Mouse (Mus musculus) heart, embryonic 10.5 days (tissue): Measurements from ENCODE around the gene Rmnd5a. TPM values are rescaled to one million over a fixed set of nuclear protein-coding genes. Genes with fewer than 3 reads are reported as not detected.
A peak's percentile ranks its signal among the peaks of the same experiment; 100 is the strongest.
"Not testable (repeated sequence)": the region's sequence is repeated elsewhere in the genome, so short reads cannot be mapped to it uniquely, and the experiment has no call there.

ENCODE experiments used
- DNase-seq: peaks from one replicate; pipeline ENCODE4 v3.0.0-alpha.2; 2017; ENCODE audit warnings: low spot score
- H3K27ac ChIP-seq: fragments of 300-500 bp; sonication (generic); 2 replicates; pipeline ENCODE4 v1.5.1; 2016; ENCODE audit warnings: mild to moderate bottlenecking
- H3K27me3 ChIP-seq: fragments of 300-500 bp; sonication (generic); 2 replicates; pipeline ENCODE4 v1.6.1; 2016; ENCODE audit warnings: mild to moderate bottlenecking; ENCODE audit not compliant: poor library complexity, insufficient read depth, severe bottlenecking
- H3K36me3 ChIP-seq: fragments of 300-500 bp; sonication (generic); 2 replicates; pipeline ENCODE4 v1.6.1; 2016; ENCODE audit warnings: mild to moderate bottlenecking, moderate library complexity
- H3K4me1 ChIP-seq: fragments of 300-500 bp; sonication (generic); 2 replicates; pipeline ENCODE4 v1.6.1; 2016; ENCODE audit warnings: mild to moderate bottlenecking
- H3K4me3 ChIP-seq: fragments of 300-500 bp; sonication (generic); 2 replicates; pipeline ENCODE4 v1.5.1; 2016; ENCODE audit warnings: mild to moderate bottlenecking, moderate library complexity
- H3K9me3 ChIP-seq: fragments of 300-500 bp; sonication (generic); 2 replicates; pipeline ENCODE4 v1.6.1; 2016; ENCODE audit warnings: mild to moderate bottlenecking, moderate library complexity
- WGBS: fragments of 180-500 bp; shearing (Covaris S2); methylation state at CpG from one replicate; pipeline ENCODE4 v1.1.7; 2016; 5-methylcytosine and 5-hydroxymethylcytosine counted together
- polyA plus RNA-seq: library from polyadenylated mRNA; unstranded; fragments of >200 nt; fragmentation: Nextera tagmentation; extraction: Ambion mirVana; gene quantifications from 2 replicates; pipeline ENCODE4 v1.2.1, GENCODE M21; 2016

The Rmnd5a gene
- polyA plus RNA-seq, 1 experiment from 2014 or later = 11.4 TPM

- 48% methylated on average over 3 of the region's 3 CpGs for WGBS
Observed at GRCm38 (mm10) chr6:71469291-71469690, 28.9 kb upstream of the Rmnd5a start.

GRCm38 (mm10) chr6:71467766-71468165, 27.3 kb upstream of the Rmnd5a start:
- Histone ChIP-seq H3K4me1 (no peaks in the 10 kb centered on the region), H3K9me3 (0 out of 2 replicates have a peak, but pooled peaks cover 1% of the 10 kb centered on the region), H3K27me3 (no peaks in the 10 kb centered on the region), H3K27ac (no peak overlapping the region), H3K4me3 (no peak overlapping the region), H3K36me3 (no peaks in the 10 kb centered on the region)
- 73% methylated on average over 4 of the region's 4 CpGs for WGBS
- DNase-seq = no peak

More at GRCm38 (mm10) chr6:71469291-71469690, 28.9 kb upstream of the Rmnd5a start:
- Histone ChIP-seq H3K27ac (no peak overlapping the region), H3K36me3 (no peaks in the 10 kb centered on the region), H3K27me3 (no peaks in the 10 kb centered on the region), H3K9me3 (no peaks in the 10 kb centered on the region), H3K4me1 (no peaks in the 10 kb centered on the region), H3K4me3 (no peak overlapping the region)
- DNase-seq = no peak

- no peaks in the 10 kb centered on the region for H3K27me3 ChIP-seq
- WGBS = 86% methylated on average over 3 of the region's 3 CpGs
- no peak for DNase-seq
Observed at GRCm38 (mm10) chr6:71465146-71465545, 24.7 kb upstream of the Rmnd5a start.

GRCm38 (mm10) chr6:71457956-71458608, 17.6 kb upstream of the Rmnd5a start:
- Histone ChIP-seq H3K9me3 (0 out of 2 replicates have a peak, but pooled peaks cover 4% of the 10 kb centered on the region), H3K4me3 (no peak overlapping the region), H3K36me3 (no peaks in the 10 kb centered on the region), H3K4me1 (no peaks in the 10 kb centered on the region), H3K27me3 (no peaks in the 10 kb centered on the region), H3K27ac (no peak overlapping the region)
- 66% methylated on average over 8 of the region's 8 CpGs for WGBS
- no peak for DNase-seq

More at GRCm38 (mm10) chr6:71465146-71465545, 24.7 kb upstream of the Rmnd5a start:
- Histone ChIP-seq H3K27ac (no peak overlapping the region), H3K36me3 (no peaks in the 10 kb centered on the region), H3K4me3 (no peak overlapping the region), H3K4me1 (no peaks in the 10 kb centered on the region), H3K9me3 (0 out of 2 replicates have a peak, but pooled peaks cover 4% of the 10 kb centered on the region)

DNA sequence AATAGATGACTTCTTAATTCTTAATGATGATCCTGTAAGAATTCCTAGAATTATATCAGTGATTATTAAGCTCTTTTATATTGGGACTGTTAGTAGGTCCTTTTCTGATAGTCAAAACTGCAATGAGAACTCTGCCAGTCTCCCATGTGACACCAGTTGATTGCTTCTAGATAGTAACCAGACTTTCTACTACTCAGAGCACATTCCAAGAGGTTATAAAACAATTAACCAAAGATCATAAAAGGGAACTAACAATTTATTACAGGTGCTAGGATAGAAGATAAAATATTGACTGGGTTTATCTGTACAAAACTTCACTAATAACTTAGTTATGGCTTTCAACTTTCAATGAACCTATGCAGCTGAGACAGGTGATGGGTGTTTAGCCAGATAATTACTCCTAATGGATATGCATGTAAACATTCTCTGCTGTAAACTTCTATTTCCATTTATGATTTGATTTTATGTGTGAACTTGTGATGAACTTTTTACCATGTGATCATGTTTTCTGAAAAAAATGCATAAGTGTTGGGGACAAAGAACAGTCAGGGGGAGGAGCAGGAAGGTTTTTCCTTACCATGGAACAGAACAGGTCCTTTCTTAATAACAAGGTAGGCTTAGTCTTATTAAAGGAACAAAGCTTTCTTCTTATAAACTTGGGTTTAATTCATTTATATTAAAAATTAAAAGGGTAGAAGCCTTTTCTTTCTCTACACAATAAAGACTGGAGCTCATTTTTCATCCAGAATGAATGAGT, 13.7 kb upstream of the Rmnd5a start:
- not testable (repeated sequence) for H3K36me3 ChIP-seq, H3K27me3 ChIP-seq, H3K9me3 ChIP-seq, H3K4me3 ChIP-seq, DNase-seq, H3K27ac ChIP-seq, H3K4me1 ChIP-seq

DNA sequence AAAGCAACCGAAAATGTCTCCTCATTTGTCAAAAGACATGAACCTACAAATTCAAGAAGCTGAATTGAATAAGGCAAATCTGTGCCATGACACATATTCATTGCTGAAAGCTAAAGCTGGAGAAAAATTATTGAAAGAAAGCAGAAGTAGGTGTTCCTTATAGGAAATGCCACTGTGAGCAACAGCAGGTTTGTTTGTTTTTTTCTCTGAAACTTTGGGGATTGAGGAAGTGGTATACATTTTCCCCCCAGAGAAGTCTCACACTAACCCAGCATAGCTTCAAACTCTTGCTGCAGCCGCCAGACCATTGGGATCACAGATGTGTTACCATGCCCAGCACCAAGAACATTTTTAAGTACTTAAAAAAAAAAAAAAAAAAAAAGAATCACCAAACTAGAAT, 12.4 kb upstream of the Rmnd5a start:
- H3K4me3 ChIP-seq = no peak overlapping the region
- 75% methylated on average over 2 of the region's 2 CpGs for WGBS
- no peak for DNase-seq
- no peaks in the 10 kb centered on the region for H3K9me3 ChIP-seq
- no peaks in the 10 kb centered on the region for H3K27me3 ChIP-seq
- H3K4me1 ChIP-seq = no peaks in the 10 kb centered on the region; the same call in 1 of the 2 replicates
- no peak overlapping the region for H3K27ac ChIP-seq
- no peaks in the 10 kb centered on the region for H3K36me3 ChIP-seq

GRCm38 (mm10) chr6:71445560-71445959, 5.1 kb upstream of the Rmnd5a start:
- H3K27ac ChIP-seq = no peak overlapping the region
- no peaks in the 10 kb centered on the region for H3K9me3 ChIP-seq
- peaks cover 12% of the 10 kb centered on the region for H3K4me1 ChIP-seq
- no peaks in the 10 kb centered on the region for H3K27me3 ChIP-seq
- no peaks in the 10 kb centered on the region for H3K36me3 ChIP-seq
- no peak overlapping the region for H3K4me3 ChIP-seq
- DNase-seq = no peak
- WGBS = 76% methylated on average over 6 of the region's 6 CpGs

GRCm38 (mm10) chr6:71444756-71445155, 4.3 kb upstream of the Rmnd5a start:
- Histone ChIP-seq H3K9me3 (no peaks in the 10 kb centered on the region), H3K27ac (no peak overlapping the region), H3K4me3 (no peak overlapping the region), H3K36me3 (no peaks in the 10 kb centered on the region), H3K4me1 (peaks cover 12% of the 10 kb centered on the region), H3K27me3 (no peaks in the 10 kb centered on the region)
- DNase-seq = no peak
- 73% methylated on average over 1 of the region's 1 CpGs for WGBS

- H3K9me3 ChIP-seq = no peaks in the 10 kb centered on the region
- no peaks in the 10 kb centered on the region for H3K27me3 ChIP-seq
- WGBS = 72% methylated on average over 2 of the region's 3 CpGs
- H3K27ac ChIP-seq = peak overlapping the region; percentile 47; the same call in 1 of the 2 replicates
- peaks cover 24% of the 10 kb centered on the region for H3K4me1 ChIP-seq
- DNase-seq = no peak
- H3K36me3 ChIP-seq = no peaks in the 10 kb centered on the region
- no peak overlapping the region for H3K4me3 ChIP-seq
Observed at GRCm38 (mm10) chr6:71442130-71442529, 1.7 kb upstream of the Rmnd5a start.

GRCm38 (mm10) chr6:71441251-71441580, 779 bp upstream of the Rmnd5a start:
- H3K9me3 ChIP-seq = no peaks in the 10 kb centered on the region
- peak overlapping the region; percentile 97 for H3K27ac ChIP-seq
- WGBS = 7% methylated on average over 12 of the region's 12 CpGs
- no peaks in the 10 kb centered on the region for H3K36me3 ChIP-seq
- no peak for DNase-seq
- H3K27me3 ChIP-seq = no peaks in the 10 kb centered on the region
- H3K4me1 ChIP-seq = peaks cover 24% of the 10 kb centered on the region
- H3K4me3 ChIP-seq = peak overlapping the region; percentile 98

GRCm38 (mm10) chr6:71440217-71440491, 283 bp downstream of the Rmnd5a start:
- no peaks in the 10 kb centered on the region for H3K9me3 ChIP-seq
- H3K4me1 ChIP-seq = peaks cover 24% of the 10 kb centered on the region
- H3K36me3 ChIP-seq = no peaks in the 10 kb centered on the region
- peak overlapping the region; percentile 97 for H3K27ac ChIP-seq
- DNase-seq = no peak
- peak overlapping the region; percentile 98 for H3K4me3 ChIP-seq
- H3K27me3 ChIP-seq = no peaks in the 10 kb centered on the region
- WGBS = 1% methylated on average over 43 of the region's 47 CpGs

DNA sequence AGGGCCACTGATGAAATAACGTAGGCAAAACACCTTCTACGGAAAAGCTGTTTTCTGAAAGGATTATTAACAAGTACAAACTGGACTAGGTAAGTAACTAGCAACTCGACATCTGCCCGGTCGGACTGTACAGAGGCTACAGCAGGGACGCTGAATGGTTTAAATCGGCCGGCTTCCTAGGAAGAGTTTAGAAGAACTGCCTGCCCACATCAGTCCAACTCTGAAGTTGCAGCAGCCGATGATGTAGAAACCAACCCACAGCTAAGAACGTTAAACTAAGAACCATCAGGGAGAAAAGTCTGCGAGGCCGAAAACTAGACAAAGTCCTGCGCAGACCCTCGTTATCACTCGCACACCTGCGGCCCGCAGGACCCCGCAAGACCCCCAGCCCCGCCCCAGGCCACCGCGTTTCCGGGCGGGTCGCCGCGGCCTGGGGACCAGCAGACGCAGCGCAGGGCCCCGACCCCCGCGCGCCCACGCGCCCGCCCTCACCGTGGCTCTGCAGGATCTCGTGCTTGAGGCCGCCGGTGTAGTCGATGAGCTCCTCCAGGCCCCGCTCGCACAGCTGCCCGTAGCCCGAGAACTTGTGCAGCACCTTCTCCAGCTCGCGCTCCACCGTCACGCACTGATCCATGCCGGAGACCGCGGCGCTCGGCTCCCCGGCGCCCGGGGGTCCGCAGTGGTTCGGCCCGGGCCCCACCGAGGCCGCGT, 776 bp downstream of the Rmnd5a start:
- DNase-seq = peak; percentile 87
- Histone ChIP-seq H3K4me1 (peaks cover 24% of the 10 kb centered on the region), H3K9me3 (no peaks in the 10 kb centered on the region), H3K36me3 (no peaks in the 10 kb centered on the region), H3K27me3 (no peaks in the 10 kb centered on the region), H3K27ac (peak overlapping the region; percentile 97), H3K4me3 (peak overlapping the region; percentile 98)
- under 1% methylated on average over 60 of the region's 62 CpGs for WGBS

GRCm38 (mm10) chr6:71438070-71438469, 2.4 kb downstream of the Rmnd5a start:
- DNase-seq = no peak
- Histone ChIP-seq H3K9me3 (no peaks in the 10 kb centered on the region), H3K36me3 (no peaks in the 10 kb centered on the region), H3K27ac (no peak overlapping the region), H3K27me3 (no peaks in the 10 kb centered on the region), H3K4me3 (no peak overlapping the region), H3K4me1 (peaks cover 24% of the 10 kb centered on the region)
- WGBS = 82% methylated on average over 1 of the region's 1 CpGs
